Mouse (Mus musculus) T-helper 2 cell (primary cell): ENCODE data around the gene Ift20.

Source experiments
- in situ Hi-C: fragments of 300-600 bp; cut with MboI, MseI; formaldehyde crosslinking; loops from one replicate; pipeline ENCODE4 v1.15.1; 2025; ENCODE audit warnings: high pct_unique_total_duplicates

The Ift20 gene

GRCm38 (mm10) chr11:78522481-78522997 is 13.6 kb upstream of the Ift20 start:
- in situ Hi-C loops, result no loop called here

- in situ Hi-C loops, result no loop called here
These were observed 12.8 kb upstream of the Ift20 start for GRCm38 (mm10) chr11:78523241-78523955.

GRCm38 (mm10) chr11:78524838-78525237 is 11.3 kb upstream of the Ift20 start:
- in situ Hi-C loops, result no loop called here

- in situ Hi-C loops, result no loop called here
These were observed 7.4 kb upstream of the Ift20 start for GRCm38 (mm10) chr11:78528714-78529113.

GRCm38 (mm10) chr11:78530001-78530400 is 6.2 kb upstream of the Ift20 start:
- in situ Hi-C loops, result loop anchor here (10.0 kb wide), 1 partner anchor 615 kb away; the partner anchor contains the start of gene Ksr1

- in situ Hi-C loops, result loop anchor here (10.0 kb wide), 1 partner anchor 614 kb away; the partner anchor contains the start of gene Ksr1
These were observed 5.1 kb upstream of the Ift20 start for GRCm38 (mm10) chr11:78531046-78531445.

GRCm38 (mm10) chr11:78531515-78531914 is 4.6 kb upstream of the Ift20 start:
- in situ Hi-C loops, result loop anchor here (10.0 kb wide), 1 partner anchor 613 kb away; the partner anchor contains the start of gene Ksr1

- in situ Hi-C loops, result loop anchor here (10.0 kb wide), 1 partner anchor 610 kb away; the partner anchor contains the start of gene Ksr1
These were observed 1.6 kb upstream of the Ift20 start for GRCm38 (mm10) chr11:78534516-78534915.

- in situ Hi-C loops, result loop anchor here (10.0 kb wide), 1 partner anchor 609 kb away; the partner anchor contains the start of gene Ksr1
These were observed 633 bp upstream of the Ift20 start for GRCm38 (mm10) chr11:78535376-78536079.

GRCm38 (mm10) chr11:78536690-78537084 is 526 bp downstream of the Ift20 start:
- in situ Hi-C loops, result loop anchor here (10.0 kb wide), 1 partner anchor 608 kb away; the partner anchor contains the start of gene Ksr1

GRCm38 (mm10) chr11:78540358-78540757 is 4.2 kb downstream of the Ift20 start:
- in situ Hi-C loops, result no loop called here

- in situ Hi-C loops, result no loop called here
These were observed 8.4 kb downstream of the Ift20 start for GRCm38 (mm10) chr11:78544449-78545111.

- in situ Hi-C loops, result no loop called here
These were observed 9.0 kb downstream of the Ift20 start for GRCm38 (mm10) chr11:78545181-78545580.

- in situ Hi-C loops, result no loop called here
These were observed 11.7 kb downstream of the Ift20 start for GRCm38 (mm10) chr11:78547718-78548460.

GRCm38 (mm10) chr11:78549491-78549987 is 13.4 kb downstream of the Ift20 start:
- in situ Hi-C loops, result no loop called here

- in situ Hi-C loops, result no loop called here
These were observed 14.3 kb downstream of the Ift20 start, which contains the start of gene Tmem97 for GRCm38 (mm10) chr11:78550168-78551058. TSS of gene Tmem97 (minus strand) at chr11:78550777.

- in situ Hi-C loops, result no loop called here
These were observed 14.9 kb downstream of the Ift20 start for GRCm38 (mm10) chr11:78551059-78551398.

- in situ Hi-C loops, result no loop called here
These were observed 19.5 kb downstream of the Ift20 start for GRCm38 (mm10) chr11:78555623-78556022.

- in situ Hi-C loops, result no loop called here
These were observed 19.9 kb downstream of the Ift20 start for GRCm38 (mm10) chr11:78556070-78556469.

GRCm38 (mm10) chr11:78557241-78557640 is 21.1 kb downstream of the Ift20 start:
- in situ Hi-C loops, result no loop called here
